Mouse (Mus musculus): ENCODE measurements around the gene Tmem120a. TPM values are rescaled to one million over a fixed set of nuclear protein-coding genes. Genes with fewer than 3 reads are reported as not detected.
A peak's percentile ranks its signal among the peaks of the same experiment; 100 is the strongest.

The Tmem120a gene
- polyA plus RNA-seq, 1 experiment from 2014 or later, result 18.2 TPM

- no peak for ATAC-seq (ENCODE audit: low read depth)
These were observed 24.1 kb downstream of the Tmem120a start for GRCm38 (mm10) chr5:135720121-135720520.

GRCm38 (mm10) chr5:135719586-135720120, 24.6 kb downstream of the Tmem120a start:
- WGBS (ENCODE audit: insufficient replicate concordance), result 77% methylated on average over 10 of the region's 10 CpGs
- Histone ChIP-seq H3K4me1 (ENCODE audit: control insufficient read depth, low read depth, low read length) (no peaks in the 10 kb centered on the region), H3K27me3 (ENCODE audit: control insufficient read depth, insufficient read depth, low read depth, low read length) (no peaks in the 10 kb centered on the region), H3K9ac (ENCODE audit: low read depth, low read length) (no peak overlapping the region), H3K4me3 (ENCODE audit: low read depth, low read length) (no peak overlapping the region), H3K4me2 (ENCODE audit: low read depth, low read length) (no peak overlapping the region), H3K27ac (ENCODE audit: low read length) (no peak overlapping the region), H3K9me3 (replicated peaks; ENCODE audit: control insufficient read depth, low read length) (no peaks in the 10 kb centered on the region), H3K36me3 (ENCODE audit: control insufficient read depth, insufficient read depth) (no peaks in the 10 kb centered on the region)
- no peak for ATAC-seq (ENCODE audit: low read depth)

More at GRCm38 (mm10) chr5:135720121-135720520, 24.1 kb downstream of the Tmem120a start:
- no peak overlapping the region for H3K9ac ChIP-seq (ENCODE audit: low read depth, low read length)
- no peaks in the 10 kb centered on the region for H3K9me3 ChIP-seq (replicated peaks; ENCODE audit: control insufficient read depth, low read length)
- no peaks in the 10 kb centered on the region for H3K27me3 ChIP-seq (ENCODE audit: control insufficient read depth, insufficient read depth, low read depth, low read length)
- H3K4me3 ChIP-seq (ENCODE audit: low read depth, low read length), result no peak overlapping the region
- no peak overlapping the region for H3K4me2 ChIP-seq (ENCODE audit: low read depth, low read length)
- no peak overlapping the region for H3K27ac ChIP-seq (ENCODE audit: low read length)
- H3K4me1 ChIP-seq (ENCODE audit: control insufficient read depth, low read depth, low read length), result no peaks in the 10 kb centered on the region
- WGBS (ENCODE audit: insufficient replicate concordance), result 77% methylated on average over 3 of the region's 3 CpGs
- no peaks in the 10 kb centered on the region for H3K36me3 ChIP-seq (ENCODE audit: control insufficient read depth, insufficient read depth)

DNA sequence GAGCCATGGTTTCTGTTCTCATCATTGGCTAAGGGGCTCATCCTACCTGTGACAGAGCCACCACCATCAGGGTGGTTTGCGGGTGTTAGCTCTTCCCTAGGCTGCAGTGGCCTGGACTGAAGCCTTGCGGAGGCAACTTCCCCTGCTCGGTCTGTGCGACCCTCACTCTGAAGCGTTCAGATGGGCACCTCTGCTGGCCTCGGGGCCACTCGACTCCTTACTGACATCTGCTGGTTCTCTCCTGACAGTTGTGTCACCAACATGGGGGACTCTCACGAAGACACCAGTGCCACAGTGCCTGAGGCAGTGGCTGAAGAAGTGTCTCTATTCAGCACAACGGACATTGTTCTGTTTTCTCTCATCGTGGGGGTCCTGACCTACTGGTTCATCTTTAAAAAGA, 28.6 kb downstream of the Tmem120a start:
- H3K4me1 ChIP-seq (ENCODE audit: control insufficient read depth, low read depth, low read length), result peaks cover 27% of the 10 kb centered on the region
- ATAC-seq (ENCODE audit: low read depth), result no peak

DNA sequence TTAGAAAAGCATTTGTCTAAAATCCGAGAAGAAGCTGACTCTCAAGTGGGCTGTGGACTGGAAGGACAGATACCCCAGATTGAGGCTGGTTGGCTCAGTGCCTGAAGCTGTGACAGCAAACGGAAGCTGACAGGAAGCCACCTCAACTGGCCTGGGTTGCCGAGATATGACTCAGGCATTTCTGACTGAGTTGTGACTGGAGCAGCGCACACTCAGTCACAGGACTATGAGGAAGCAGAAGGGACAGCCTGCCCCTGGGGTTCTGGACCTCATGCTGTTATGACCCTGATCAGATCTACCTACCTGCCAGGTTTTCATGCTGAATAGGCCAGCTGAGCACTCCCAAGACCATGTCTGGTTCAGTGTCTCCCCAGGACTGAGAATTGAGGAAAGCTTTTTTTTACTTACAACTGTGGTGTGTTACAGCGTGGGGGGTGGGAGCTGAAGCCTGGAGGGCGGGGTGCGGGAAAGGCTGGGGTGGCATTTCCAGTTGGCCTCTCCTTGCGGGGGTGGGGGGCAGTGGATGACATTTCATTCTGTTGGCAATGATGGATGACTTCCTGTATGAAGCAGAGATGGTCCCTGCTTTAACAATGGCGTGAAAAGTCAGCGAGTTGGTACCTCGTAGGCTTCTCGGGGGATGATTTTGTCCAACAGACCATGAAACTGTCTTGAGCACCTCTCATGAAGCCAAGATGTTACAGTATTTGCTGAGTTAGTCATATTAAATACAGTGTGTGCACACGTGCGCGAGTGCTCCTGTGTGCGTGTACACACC, 30.6 kb downstream of the Tmem120a start:
- Histone ChIP-seq H3K27me3 (ENCODE audit: control insufficient read depth, insufficient read depth, low read depth, low read length) (no peaks in the 10 kb centered on the region), H3K36me3 (ENCODE audit: control insufficient read depth, insufficient read depth) (no peaks in the 10 kb centered on the region), H3K27ac (ENCODE audit: low read length) (peak overlapping the region; percentile 36; the same call in 1 of the 2 replicates), H3K9ac (ENCODE audit: low read depth, low read length) (no peak overlapping the region), H3K4me2 (ENCODE audit: low read depth, low read length) (no peak overlapping the region), H3K4me1 (ENCODE audit: control insufficient read depth, low read depth, low read length) (peaks cover 27% of the 10 kb centered on the region), H3K4me3 (ENCODE audit: low read depth, low read length) (no peak overlapping the region), H3K9me3 (replicated peaks; ENCODE audit: control insufficient read depth, low read length) (no peaks in the 10 kb centered on the region)
- 19% methylated on average over 16 of the region's 16 CpGs for WGBS (ENCODE audit: insufficient replicate concordance)
- ATAC-seq (ENCODE audit: low read depth), result peak; percentile 72

More for the DNA sequence above, 28.6 kb downstream of the Tmem120a start:
- Histone ChIP-seq H3K9me3 (replicated peaks; ENCODE audit: control insufficient read depth, low read length) (no peaks in the 10 kb centered on the region), H3K27ac (ENCODE audit: low read length) (no peak overlapping the region), H3K4me3 (ENCODE audit: low read depth, low read length) (no peak overlapping the region), H3K36me3 (ENCODE audit: control insufficient read depth, insufficient read depth) (no peaks in the 10 kb centered on the region), H3K4me2 (ENCODE audit: low read depth, low read length) (no peak overlapping the region), H3K9ac (ENCODE audit: low read depth, low read length) (no peak overlapping the region), H3K27me3 (ENCODE audit: control insufficient read depth, insufficient read depth, low read depth, low read length) (no peaks in the 10 kb centered on the region)
- 49% methylated on average over 10 of the region's 10 CpGs for WGBS (ENCODE audit: insufficient replicate concordance)

- Histone ChIP-seq H3K27ac (ENCODE audit: low read length) (no peak overlapping the region), H3K4me2 (ENCODE audit: low read depth, low read length) (no peak overlapping the region), H3K4me1 (ENCODE audit: control insufficient read depth, low read depth, low read length) (peaks cover 31% of the 10 kb centered on the region), H3K9ac (ENCODE audit: low read depth, low read length) (no peak overlapping the region), H3K27me3 (ENCODE audit: control insufficient read depth, insufficient read depth, low read depth, low read length) (no peaks in the 10 kb centered on the region), H3K9me3 (replicated peaks; ENCODE audit: control insufficient read depth, low read length) (no peaks in the 10 kb centered on the region), H3K36me3 (ENCODE audit: control insufficient read depth, insufficient read depth) (no peaks in the 10 kb centered on the region), H3K4me3 (ENCODE audit: low read depth, low read length) (no peak overlapping the region)
- WGBS (ENCODE audit: insufficient replicate concordance), result 20% methylated on average over 4 of the region's 4 CpGs
- ATAC-seq (ENCODE audit: low read depth), result no peak
These were observed 31.4 kb downstream of the Tmem120a start for GRCm38 (mm10) chr5:135712803-135713202.

GRCm38 (mm10) chr5:135711582-135712355, 32.5 kb downstream of the Tmem120a start:
- H3K27ac ChIP-seq (ENCODE audit: low read length), result no peak overlapping the region
- H3K4me3 ChIP-seq (ENCODE audit: low read depth, low read length), result no peak overlapping the region
- no peaks in the 10 kb centered on the region for H3K27me3 ChIP-seq (ENCODE audit: control insufficient read depth, insufficient read depth, low read depth, low read length)
- no peaks in the 10 kb centered on the region for H3K9me3 ChIP-seq (replicated peaks; ENCODE audit: control insufficient read depth, low read length)
- no peaks in the 10 kb centered on the region for H3K36me3 ChIP-seq (ENCODE audit: control insufficient read depth, insufficient read depth)
- 55% methylated on average over 13 of the region's 13 CpGs for WGBS (ENCODE audit: insufficient replicate concordance)
- H3K4me1 ChIP-seq (ENCODE audit: control insufficient read depth, low read depth, low read length), result peaks cover 36% of the 10 kb centered on the region
- no peak for ATAC-seq (ENCODE audit: low read depth)
- no peak overlapping the region for H3K9ac ChIP-seq (ENCODE audit: low read depth, low read length)
- no peak overlapping the region for H3K4me2 ChIP-seq (ENCODE audit: low read depth, low read length)

GRCm38 (mm10) chr5:135710599-135711214, 33.5 kb downstream of the Tmem120a start:
- H3K4me1 ChIP-seq (ENCODE audit: control insufficient read depth, low read depth, low read length), result peaks cover 36% of the 10 kb centered on the region
- WGBS (ENCODE audit: insufficient replicate concordance), result 51% methylated on average over 7 of the region's 7 CpGs

GRCm38 (mm10) chr5:135709716-135710115, 34.5 kb downstream of the Tmem120a start:
- 63% methylated on average over 5 of the region's 5 CpGs for WGBS (ENCODE audit: insufficient replicate concordance)

More at GRCm38 (mm10) chr5:135710599-135711214, 33.5 kb downstream of the Tmem120a start:
- no peaks in the 10 kb centered on the region for H3K27me3 ChIP-seq (ENCODE audit: control insufficient read depth, insufficient read depth, low read depth, low read length)
- H3K9me3 ChIP-seq (replicated peaks; ENCODE audit: control insufficient read depth, low read length), result no peaks in the 10 kb centered on the region
- H3K4me2 ChIP-seq (ENCODE audit: low read depth, low read length), result no peak overlapping the region
- ATAC-seq (ENCODE audit: low read depth), result no peak
- no peak overlapping the region for H3K27ac ChIP-seq (ENCODE audit: low read length)
- no peak overlapping the region for H3K9ac ChIP-seq (ENCODE audit: low read depth, low read length)
- H3K36me3 ChIP-seq (ENCODE audit: control insufficient read depth, insufficient read depth), result no peaks in the 10 kb centered on the region
- no peak overlapping the region for H3K4me3 ChIP-seq (ENCODE audit: low read depth, low read length)

More at GRCm38 (mm10) chr5:135709716-135710115, 34.5 kb downstream of the Tmem120a start:
- Histone ChIP-seq H3K27me3 (ENCODE audit: control insufficient read depth, insufficient read depth, low read depth, low read length) (no peaks in the 10 kb centered on the region), H3K4me1 (ENCODE audit: control insufficient read depth, low read depth, low read length) (peaks cover 36% of the 10 kb centered on the region), H3K4me2 (ENCODE audit: low read depth, low read length) (no peak overlapping the region), H3K9ac (ENCODE audit: low read depth, low read length) (no peak overlapping the region), H3K9me3 (replicated peaks; ENCODE audit: control insufficient read depth, low read length) (no peaks in the 10 kb centered on the region), H3K4me3 (ENCODE audit: low read depth, low read length) (no peak overlapping the region), H3K36me3 (ENCODE audit: control insufficient read depth, insufficient read depth) (no peaks in the 10 kb centered on the region), H3K27ac (ENCODE audit: low read length) (no peak overlapping the region)
- no peak for ATAC-seq (ENCODE audit: low read depth)

Data from liver, embryonic 16.5 days (tissue).